Mouse (Mus musculus) left cerebral cortex, adult 2 months (tissue): ENCODE results near the gene Mc1r. TPM values are rescaled to one million over a fixed set of nuclear protein-coding genes. Genes with fewer than 3 reads are reported as not detected.
A peak's percentile ranks its signal among the peaks of the same experiment; 100 is the strongest.

Experiments used
- DNase-seq, 2 experiments: peaks; one replicate each; pipeline ENCODE4 v3.0.0; 2021 to 2022; ENCODE audit warnings: low spot score in 2 of 2, mixed read lengths in 1 of 2; ENCODE audit errors: extremely low spot score in 1 of 2
- H3K27ac ChIP-seq: fragments of 200-600 bp; 2 replicates; pipeline ENCODE4 v1.8.1; 2022
- H3K4me3 ChIP-seq: fragments of 200-600 bp; 2 replicates; pipeline ENCODE4 v1.8.1; 2022
- CTCF ChIP-seq: fragments of 200-600 bp; IDR thresholded peaks from 2 replicates; pipeline ENCODE4 v1.8.1; 2022; ENCODE audit warnings: antibody characterized with exemption, mild to moderate bottlenecking, moderate library complexity
- intact Hi-C: fragments of 180-260 bp; cut with DNase I; formaldehyde crosslinking; loops from one replicate; pipeline ENCODE4 v1.15.1; 2025
- long read RNA-seq, 2 experiments: library from polyadenylated mRNA; stranded (forward); transcript quantifications; one replicate each; pipeline ENCODE4 v2.0.0; 2021; ENCODE audit warnings: borderline mapping rate in 2 of 2
- total RNA-seq, 2 experiments: library from RNA; stranded (reverse); gene quantifications; 2 replicates each; pipeline ENCODE4 v1.2.3; 2021

Mc1r gene
- under 1 TPM; 0.18 to 0.19 TPM for total RNA-seq
- long read RNA-seq, experiment 1 = 0 reads
- long read RNA-seq, experiment 2 = 0 reads

GRCm38 (mm10) chr8:123406786-123407185 is at the start of gene Mc1r:
Mc1r (plus strand) TSS chr8:123407107.
- intact Hi-C loops = no loop called here
- Histone ChIP-seq H3K4me3 (no peak within 1 kb of the TSS), H3K27ac (no peak within 1 kb of the TSS)
- peak; percentile 95 for TF ChIP-seq CTCF
- DNase-seq = peak; percentile 70 to 77

GRCm38 (mm10) chr8:123361082-123361739 is 45.7 kb upstream of the Mc1r start:
- DNase-seq = peak; percentile 75 to 85
- TF ChIP-seq CTCF = peak; percentile 97
- intact Hi-C loops = loop anchor here (1.0 to 10.0 kb wide), 2 partner anchors 42 to 106 kb away; partner anchors contain the start of genes Vps9d1 and Zfp276
- Histone ChIP-seq H3K4me3 (no peak overlapping the region), H3K27ac (no peak overlapping the region)

DNA sequence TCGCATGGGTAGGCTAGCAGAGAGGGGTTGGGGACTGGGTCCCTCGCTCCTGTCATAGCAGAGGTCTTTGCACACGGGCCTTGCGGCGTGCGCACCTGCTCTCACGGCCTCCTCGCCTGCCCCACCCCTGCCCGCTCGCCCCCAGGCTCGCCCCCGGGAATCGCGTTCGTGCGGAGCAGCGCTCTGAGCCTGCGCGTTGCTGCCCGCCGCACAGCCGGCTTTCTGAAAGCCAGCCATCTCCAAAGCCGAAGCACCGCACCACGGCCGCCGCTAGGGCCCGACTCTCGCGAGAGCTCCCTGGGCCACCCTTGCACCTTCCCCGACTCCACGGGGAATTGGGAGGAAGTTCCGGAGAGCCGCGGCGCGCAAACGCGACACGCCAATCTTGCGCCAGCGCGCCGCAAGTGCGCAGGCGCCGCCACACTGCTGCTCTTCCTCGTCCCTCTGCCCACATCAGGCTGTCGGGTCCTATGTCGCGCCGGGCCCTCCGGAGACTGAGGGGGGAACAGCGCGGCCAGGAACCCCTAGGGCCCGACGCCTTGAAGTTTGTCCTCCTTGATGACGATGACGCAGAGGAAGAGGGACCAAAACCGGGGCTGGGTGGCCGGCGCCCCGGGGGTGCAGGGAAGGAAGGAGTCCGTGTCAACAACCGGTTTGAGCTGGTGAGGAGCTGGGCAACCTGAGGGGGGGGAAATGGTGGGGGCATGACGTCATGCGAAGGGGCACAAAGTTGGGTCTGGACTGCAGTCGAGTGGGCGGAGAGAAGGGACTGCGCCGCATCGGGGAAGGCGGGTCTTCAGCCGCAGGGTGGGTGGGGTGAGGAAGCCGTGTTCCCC is 33.3 kb upstream of the Mc1r start, which contains the start of gene Tcf25:
TSS of gene Tcf25 (plus strand) at position 351 of the 836 bp plus-strand sequence.
- intact Hi-C loops = loop anchor here (1.0 to 2.0 kb wide), 2 partner anchors 41 to 69 kb away; partner anchors contain the start of gene Spire2
- peak; percentile 73 for TF ChIP-seq CTCF

DNA sequence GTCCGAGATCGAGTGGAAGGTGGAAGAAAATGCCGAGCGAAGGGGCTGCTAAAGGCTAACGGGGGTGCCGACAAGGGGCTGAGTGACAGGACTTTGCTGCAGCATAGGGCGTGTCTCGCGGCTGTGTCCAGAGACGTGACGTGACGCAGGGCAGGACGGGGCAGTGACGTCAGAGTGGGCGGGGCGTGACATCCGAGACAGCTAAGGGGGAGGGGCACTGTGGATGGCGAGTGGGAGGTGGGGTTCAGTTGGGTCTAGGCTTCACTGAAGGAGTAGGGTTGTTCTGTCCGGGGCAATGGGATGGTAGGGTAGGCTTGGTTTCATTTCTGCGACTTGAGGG is 32.7 kb upstream of the Mc1r start:
- no peak for TF ChIP-seq CTCF
- Histone ChIP-seq H3K27ac (peak overlapping the region; percentile 100), H3K4me3 (peak overlapping the region; percentile 96)
- intact Hi-C loops = loop anchor here (1.0 kb wide), 1 partner anchor 42 kb away; the partner anchor contains the start of gene Spire2
- peak; percentile 92 to 93 for DNase-seq

More for the DNA sequence above, 33.3 kb upstream of the Mc1r start, which contains the start of gene Tcf25:
- H3K4me3 ChIP-seq = peak within 1 kb of the TSS; percentile 96
- peak within 1 kb of the TSS; percentile 100 for H3K27ac ChIP-seq
- DNase-seq = peak; percentile 96 to 97

DNA sequence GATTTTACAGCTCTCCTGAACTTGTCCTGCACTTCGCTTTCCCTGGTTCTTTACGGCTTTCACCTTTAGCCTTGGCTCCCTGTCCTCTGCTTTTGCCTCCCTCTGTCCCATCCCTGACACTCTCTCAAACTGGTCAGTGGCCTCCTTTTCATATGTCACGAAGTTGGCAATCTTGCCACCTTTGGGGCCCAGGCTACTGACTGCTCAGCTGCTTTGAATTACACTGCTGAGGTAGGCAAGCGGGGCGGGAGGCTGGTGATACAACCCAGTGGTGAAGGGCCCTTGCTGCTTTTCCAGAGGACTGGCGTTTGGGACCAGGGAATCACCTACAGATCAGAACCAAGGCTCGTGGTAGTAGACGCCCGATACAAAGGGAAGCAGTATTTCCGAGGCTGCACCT is 31.2 kb upstream of the Mc1r start:
- no peak overlapping the region; the same call in 1 of the 2 replicates for H3K4me3 ChIP-seq
- DNase-seq = no peak
- H3K27ac ChIP-seq = no peak overlapping the region
- intact Hi-C loops = no loop called here
- TF ChIP-seq CTCF = no peak

DNA sequence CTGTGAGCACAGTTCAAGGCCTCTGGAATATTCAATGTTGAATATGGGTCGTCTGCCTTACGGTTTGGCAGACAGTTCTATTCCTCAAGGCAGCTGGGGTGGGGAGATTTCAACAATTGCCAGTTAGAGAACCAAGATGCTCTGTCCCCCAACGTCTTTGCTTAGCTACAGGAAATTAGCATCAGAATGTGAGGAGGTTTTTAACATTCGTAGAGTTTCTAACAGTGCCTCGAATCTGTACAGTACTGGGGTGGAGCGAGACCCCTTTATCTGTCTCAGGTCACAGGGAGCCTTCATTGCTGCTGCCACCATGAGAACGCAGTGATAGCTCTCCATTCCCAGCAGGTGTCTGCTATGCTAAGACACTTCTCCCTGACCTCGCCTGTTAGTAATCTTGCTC is 30.8 kb upstream of the Mc1r start:
- no peak overlapping the region for H3K27ac ChIP-seq
- no peak for DNase-seq
- intact Hi-C loops = no loop called here
- TF ChIP-seq CTCF = no peak
- no peak overlapping the region for H3K4me3 ChIP-seq

GRCm38 (mm10) chr8:123381711-123382110 is 25.2 kb upstream of the Mc1r start:
- DNase-seq = no peak
- no peak overlapping the region for H3K27ac ChIP-seq
- TF ChIP-seq CTCF = no peak
- H3K4me3 ChIP-seq = no peak overlapping the region
- intact Hi-C loops = no loop called here

- intact Hi-C loops = no loop called here
- TF ChIP-seq CTCF = no peak
Measured at GRCm38 (mm10) chr8:123382516-123382915, 24.4 kb upstream of the Mc1r start.

GRCm38 (mm10) chr8:123384883-123385540 is 21.9 kb upstream of the Mc1r start:
- peak; percentile 73 for TF ChIP-seq CTCF
- Histone ChIP-seq H3K27ac (no peak overlapping the region), H3K4me3 (no peak overlapping the region)
- intact Hi-C loops = no loop called here
- DNase-seq = no peak

More at GRCm38 (mm10) chr8:123382516-123382915, 24.4 kb upstream of the Mc1r start:
- DNase-seq = no peak
- Histone ChIP-seq H3K4me3 (no peak overlapping the region), H3K27ac (no peak overlapping the region)

- no peak for DNase-seq
- TF ChIP-seq CTCF = no peak
- Histone ChIP-seq H3K27ac (no peak overlapping the region), H3K4me3 (no peak overlapping the region)
- intact Hi-C loops = no loop called here
Measured at GRCm38 (mm10) chr8:123387041-123387440, 19.9 kb upstream of the Mc1r start.

DNA sequence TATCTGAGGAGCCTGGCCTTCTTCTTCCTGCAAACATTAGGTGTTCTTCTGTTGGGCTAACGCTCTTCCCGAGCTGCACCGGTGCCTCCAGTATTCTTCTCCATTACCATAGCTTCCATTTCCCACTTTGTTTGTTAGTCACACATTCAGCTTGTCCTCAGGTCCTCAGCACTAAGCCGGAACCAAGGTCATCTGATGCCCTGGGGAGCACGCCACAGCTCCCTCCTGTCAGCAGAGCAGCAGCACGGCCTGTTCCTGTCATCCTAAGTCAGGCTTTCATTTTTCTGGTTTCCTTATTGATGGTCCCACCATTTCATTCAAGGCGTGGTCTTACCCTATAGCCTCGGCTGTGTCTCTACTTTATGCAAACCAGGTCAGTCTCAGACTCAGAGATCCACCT is 19.1 kb upstream of the Mc1r start:
- H3K4me3 ChIP-seq = no peak overlapping the region
- no peak for TF ChIP-seq CTCF
- H3K27ac ChIP-seq = no peak overlapping the region
- no peak for DNase-seq
- intact Hi-C loops = no loop called here
